Mouse (Mus musculus) MEL (cell line): ENCODE measurements around the gene Kcnt2. TPM values are rescaled to one million over a fixed set of nuclear protein-coding genes. Genes with fewer than 3 reads are reported as not detected.

Experiments
- DNase-seq: peaks from one replicate; pipeline ENCODE4 v3.0.0; 2011; ENCODE audit warnings: low read depth, low spot score
- H3K27ac ChIP-seq: 2 replicates; pipeline ENCODE4 v1.5.1; 2012; ENCODE audit warnings: low read depth, mild to moderate bottlenecking, control low read depth, low read length, moderate library complexity; ENCODE audit not compliant: control insufficient read depth
- H3K27me3 ChIP-seq, 2 experiments: fragments of 150-350 bp in 1 of 2; sonication (generic) in 1 of 2; 2 replicates each; pipeline ENCODE4 v1.6.1; 2012; ENCODE audit warnings: low read length in 2 of 2, mild to moderate bottlenecking in 2 of 2, improper control_type of control experiment in 1 of 2, moderate library complexity in 1 of 2; ENCODE audit not compliant: insufficient read depth in 2 of 2, control insufficient read depth in 1 of 2
- H3K36me3 ChIP-seq, 2 experiments: 2 replicates each; pipeline ENCODE4 v1.6.1; 2012 to 2014; ENCODE audit warnings: low read length in 2 of 2, improper control_type of control experiment in 1 of 2, inconsistent platforms in 1 of 2, mild to moderate bottlenecking in 1 of 2; ENCODE audit not compliant: insufficient read depth in 2 of 2, control insufficient read depth in 1 of 2
- H3K4me1 ChIP-seq, 2 experiments: fragments of 150-350 bp in 1 of 2; sonication (generic) in 1 of 2; 2 replicates each; pipeline ENCODE4 v1.6.1; 2012; ENCODE audit warnings: low read length in 2 of 2, improper control_type of control experiment in 1 of 2, mild to moderate bottlenecking in 1 of 2; ENCODE audit not compliant: insufficient read depth in 2 of 2, control insufficient read depth in 1 of 2
- H3K4me3 ChIP-seq, 2 experiments: fragments of 150-350 bp in 1 of 2; sonication (generic) in 1 of 2; 2 replicates each; pipeline ENCODE4 v1.5.1; 2012; ENCODE audit warnings: low read depth in 2 of 2, low read length in 2 of 2, mild to moderate bottlenecking in 2 of 2, moderate library complexity in 2 of 2, control low read depth in 1 of 2, improper control_type of control experiment in 1 of 2; ENCODE audit not compliant: control insufficient read depth in 1 of 2, insufficient read depth in 1 of 2
- H3K79me2 ChIP-seq: 2 replicates; pipeline ENCODE4 v1.6.1; 2012; ENCODE audit warnings: mild to moderate bottlenecking, low read length, moderate library complexity; ENCODE audit not compliant: control insufficient read depth, poor library complexity, insufficient read depth
- H3K9ac ChIP-seq: 2 replicates; pipeline ENCODE4 v1.6.1; 2012; ENCODE audit warnings: low read depth, mild to moderate bottlenecking, control low read depth, low read length, moderate library complexity; ENCODE audit not compliant: control insufficient read depth, poor library complexity, severe bottlenecking
- H3K9me3 ChIP-seq: fragments of 150-350 bp; sonication (generic); replicated peaks from 2 replicates; pipeline ENCODE4 v1.6.1; 2012; ENCODE audit warnings: mild to moderate bottlenecking, low read length, improper control_type of control experiment, moderate library complexity; ENCODE audit not compliant: insufficient read depth
- BHLHE40 ChIP-seq: IDR thresholded peaks from 2 replicates; pipeline ENCODE4 v1.6.1; 2012; ENCODE audit warnings: low read depth, mild to moderate bottlenecking, inconsistent platforms, low read length, improper control_type of control experiment, borderline replicate concordance
- CTCF ChIP-seq, 3 experiments: IDR thresholded peaks in 2 of 3; conservative IDR thresholded peaks in 1 of 3; 2 replicates each; pipeline ENCODE4 v1.5.1; 2011 to 2012; ENCODE audit warnings: low read length in 3 of 3, low read depth in 2 of 3, mild to moderate bottlenecking in 2 of 3, improper control_type of control experiment in 1 of 3, inconsistent platforms in 1 of 3, mixed read lengths in 1 of 3, moderate library complexity in 1 of 3; ENCODE audit not compliant: control insufficient read depth in 1 of 3, insufficient read depth in 1 of 3, poor library complexity in 1 of 3, severe bottlenecking in 1 of 3
- E2F4 ChIP-seq: IDR thresholded peaks from 2 replicates; pipeline ENCODE4 v1.6.1; 2011; ENCODE audit warnings: low read depth, low read length, improper control_type of control experiment, borderline replicate concordance
- ELF1 ChIP-seq: IDR thresholded peaks from 2 replicates; pipeline ENCODE4 v1.6.1; 2014; ENCODE audit warnings: low read depth, mild to moderate bottlenecking, inconsistent platforms, low read length, improper control_type of control experiment, moderate library complexity
- ETS1 ChIP-seq: IDR thresholded peaks from 2 replicates; pipeline ENCODE4 v1.6.1; 2012; ENCODE audit warnings: low read depth, mild to moderate bottlenecking, inconsistent platforms, low read length, improper control_type of control experiment, moderate library complexity
- GABPA ChIP-seq: IDR thresholded peaks from 2 replicates; pipeline ENCODE4 v1.6.1; 2012; ENCODE audit warnings: low read depth, mild to moderate bottlenecking, inconsistent platforms, low read length, improper control_type of control experiment, moderate library complexity
- GATA1 ChIP-seq: IDR thresholded peaks from 2 replicates; pipeline ENCODE4 v1.6.1; 2011; ENCODE audit warnings: low read depth, low read length, improper control_type of control experiment
- HCFC1 ChIP-seq: IDR thresholded peaks from 2 replicates; pipeline ENCODE4 v1.6.1; 2012; ENCODE audit warnings: low read depth, mild to moderate bottlenecking, inconsistent platforms, low read length, improper control_type of control experiment, moderate library complexity
- KAT2A ChIP-seq: conservative IDR thresholded peaks from 2 replicates; pipeline ENCODE4 v1.6.1; 2012; ENCODE audit warnings: low read depth, low read length, improper control_type of control experiment, inconsistent platforms
- MAFK ChIP-seq: IDR thresholded peaks from 2 replicates; pipeline ENCODE4 v1.6.1; 2011; ENCODE audit warnings: low read depth, mild to moderate bottlenecking, low read length, improper control_type of control experiment, borderline replicate concordance
- MAZ ChIP-seq: IDR thresholded peaks from 2 replicates; pipeline ENCODE4 v1.6.1; 2012; ENCODE audit warnings: low read depth, mild to moderate bottlenecking, inconsistent platforms, low read length, improper control_type of control experiment
- MXI1 ChIP-seq: IDR thresholded peaks from 2 replicates; pipeline ENCODE4 v1.6.1; 2011; ENCODE audit warnings: mild to moderate bottlenecking, low read depth, low read length, improper control_type of control experiment
- POLR2A ChIP-seq, 2 experiments: IDR thresholded peaks; 2 replicates each; pipeline ENCODE4 v1.6.1; 2011 to 2012; ENCODE audit warnings: low read length in 2 of 2, mild to moderate bottlenecking in 2 of 2, control low read depth in 1 of 2, improper control_type of control experiment in 1 of 2, low read depth in 1 of 2, moderate library complexity in 1 of 2; ENCODE audit not compliant: control insufficient read depth in 1 of 2, insufficient read depth in 1 of 2, poor library complexity in 1 of 2
- RAD21 ChIP-seq: IDR thresholded peaks from 2 replicates; pipeline ENCODE4 v1.6.1; 2011; ENCODE audit warnings: mild to moderate bottlenecking, low read depth, low read length, improper control_type of control experiment
- RCOR1 ChIP-seq: IDR thresholded peaks from 2 replicates; pipeline ENCODE4 v1.6.1; 2012; ENCODE audit warnings: low read depth, mild to moderate bottlenecking, inconsistent platforms, low read length, improper control_type of control experiment
- SIN3A ChIP-seq: IDR thresholded peaks from 2 replicates; pipeline ENCODE4 v1.6.1; 2012; ENCODE audit warnings: low read length, improper control_type of control experiment, inconsistent platforms
- SMC3 ChIP-seq: IDR thresholded peaks from 2 replicates; pipeline ENCODE4 v1.6.1; 2011; ENCODE audit warnings: low read depth, low read length, improper control_type of control experiment
- TAL1 ChIP-seq: IDR thresholded peaks from 2 replicates; pipeline ENCODE4 v1.6.1; 2012; ENCODE audit warnings: mild to moderate bottlenecking, inconsistent platforms, low read length, moderate library complexity, mixed read lengths
- TBP ChIP-seq: IDR thresholded peaks from 2 replicates; pipeline ENCODE4 v1.8.0; 2011; ENCODE audit warnings: low read depth, low read length, improper control_type of control experiment
- TCF12 ChIP-seq: IDR thresholded peaks from 2 replicates; pipeline ENCODE4 v1.6.1; 2014; ENCODE audit warnings: low read depth, mild to moderate bottlenecking, inconsistent platforms, low read length, improper control_type of control experiment, moderate library complexity
- UBTF ChIP-seq: IDR thresholded peaks from 2 replicates; pipeline ENCODE4 v1.6.1; 2012; ENCODE audit warnings: low read depth, mild to moderate bottlenecking, inconsistent platforms, low read length, improper control_type of control experiment, moderate library complexity, borderline replicate concordance; ENCODE audit not compliant: insufficient read depth
- USF1 ChIP-seq: IDR thresholded peaks from 2 replicates; pipeline ENCODE4 v1.6.1; 2014; ENCODE audit warnings: low read depth, mild to moderate bottlenecking, inconsistent platforms, low read length, improper control_type of control experiment, moderate library complexity
- ZC3H11A ChIP-seq: IDR thresholded peaks from 2 replicates; pipeline ENCODE4 v1.6.1; 2012; ENCODE audit warnings: low read depth, mild to moderate bottlenecking, inconsistent platforms, low read length, improper control_type of control experiment
- ZMIZ1 ChIP-seq: IDR thresholded peaks from 2 replicates; pipeline ENCODE4 v1.6.1; 2012; ENCODE audit warnings: low read depth, mild to moderate bottlenecking, inconsistent platforms, low read length, improper control_type of control experiment, moderate library complexity
- polyA plus RNA-seq, 2 experiments: library from polyadenylated mRNA; stranded (reverse) in 1 of 2; unstranded in 1 of 2; fragments of >175 nt in 1 of 2; fragments of >200 nt in 1 of 2; gene quantifications; 2 replicates each; pipeline versions ENCODE4 v1.2.1 to v1.2.4; 2012; ENCODE audit warnings: low replicate concordance in 2 of 2, low read depth in 1 of 2; ENCODE audit not compliant: insufficient read length in 2 of 2, insufficient read depth in 1 of 2, missing spikeins in 1 of 2
- total RNA-seq: library from RNA; depleted of rRNA; stranded (reverse); fragments of 300-350 nt; gene quantifications from 2 replicates; pipeline ENCODE4 v1.2.3, GENCODE M21; 2012

Kcnt2 gene
- total and polyA plus RNA-seq, 3 experiments: not detected

GRCm38 (mm10) chr1:140624918-140625317, 379.0 kb downstream of the Kcnt2 start:
- no peaks in the 10 kb centered on the region for H3K36me3 ChIP-seq
- H3K4me1 ChIP-seq: no peaks in the 10 kb centered on the region
- no peak overlapping the region for H3K4me3 ChIP-seq
- H3K9ac ChIP-seq: no peak overlapping the region
- H3K9me3 ChIP-seq: no peaks in the 10 kb centered on the region
- no peak for TF ChIP-seq ETS1
- no peak for TF ChIP-seq E2F4
- TF ChIP-seq USF1: no peak
- no peak for TF ChIP-seq CTCF (IDR thresholded peaks at IDR 0.05 in 2 of 3, conservative IDR thresholded peaks at IDR 0.05 in 1 of 3; ENCODE audit: control insufficient read depth in 1 of 3, insufficient read depth in 1 of 3, low read depth in 2 of 3, low read length in 3 of 3, poor library complexity in 1 of 3, severe bottlenecking in 1 of 3)
- TF ChIP-seq UBTF: no peak
- TF ChIP-seq TCF12: no peak
- TF ChIP-seq ELF1: no peak
- no peak for TF ChIP-seq BHLHE40
- no peak for TF ChIP-seq GATA1
- no peak for TF ChIP-seq GABPA
- no peak for TF ChIP-seq TAL1
- no peak for TF ChIP-seq RAD21
- no peak for TF ChIP-seq POLR2A (IDR thresholded peaks at IDR 0.05; ENCODE audit: control insufficient read depth in 1 of 2, insufficient read depth in 1 of 2, low read depth in 1 of 2, low read length in 2 of 2, poor library complexity in 1 of 2)
- no peak for TF ChIP-seq SMC3
- no peak for TF ChIP-seq MAZ
- TF ChIP-seq ZMIZ1: no peak
- no peak for TF ChIP-seq TBP
- TF ChIP-seq RCOR1: no peak
- TF ChIP-seq MXI1: no peak
- TF ChIP-seq MAFK: no peak
- TF ChIP-seq, all 39 proteins: peak for 0
- Histone ChIP-seq H3K27ac (no peak overlapping the region), H3K27me3 (no peaks in the 10 kb centered on the region), H3K79me2 (no peaks in the 10 kb centered on the region)
- no peak for DNase-seq

GRCm38 (mm10) chr1:140659607-140660340, 413.8 kb downstream of the Kcnt2 start:
- Histone ChIP-seq H3K79me2 (no peaks in the 10 kb centered on the region), H3K27me3 (no peaks in the 10 kb centered on the region)
- peak; percentile 47 for DNase-seq
- TF ChIP-seq ZC3H11A (peak; percentile 62), CTCF (IDR thresholded peaks at IDR 0.05 in 2 of 3, conservative IDR thresholded peaks at IDR 0.05 in 1 of 3; ENCODE audit: control insufficient read depth in 1 of 3, insufficient read depth in 1 of 3, low read depth in 2 of 3, low read length in 3 of 3, poor library complexity in 1 of 3, severe bottlenecking in 1 of 3) (peak in 2 of 3 experiments; percentile 12 to 54; a peak in 3 of 6 replicates), RAD21 (peak; percentile 69), MAZ (no peak), GATA1 (no peak), SMC3 (peak; percentile 80), SIN3A (no peak), KAT2A (no peak), HCFC1 (no peak)
- TF ChIP-seq, all 39 proteins: peak for 4
- H3K4me3 ChIP-seq: no peak overlapping the region
- no peaks in the 10 kb centered on the region for H3K9me3 ChIP-seq
- no peak overlapping the region for H3K27ac ChIP-seq
- H3K4me1 ChIP-seq: no peaks in the 10 kb centered on the region; a peak in 1 of 4 replicates
- H3K9ac ChIP-seq: no peak overlapping the region
- no peaks in the 10 kb centered on the region for H3K36me3 ChIP-seq
